Mouse (Mus musculus) ES-Bruce4 (cell line): ENCODE results near the gene Car5a.

Source experiments
- CTCF ChIP-seq: IDR thresholded peaks from one replicate; pipeline ENCODE4 v1.8.1; 2011; ENCODE audit warnings: low read depth, low read length
- EP300 ChIP-seq: IDR thresholded peaks from 2 replicates; pipeline ENCODE4 v1.6.1; 2011; ENCODE audit warnings: low read depth, low read length; ENCODE audit not compliant: insufficient read depth
- POLR2A ChIP-seq: IDR thresholded peaks from one replicate; pipeline ENCODE4 v1.8.1; 2011; ENCODE audit warnings: low read length; ENCODE audit not compliant: insufficient read depth

DNA sequence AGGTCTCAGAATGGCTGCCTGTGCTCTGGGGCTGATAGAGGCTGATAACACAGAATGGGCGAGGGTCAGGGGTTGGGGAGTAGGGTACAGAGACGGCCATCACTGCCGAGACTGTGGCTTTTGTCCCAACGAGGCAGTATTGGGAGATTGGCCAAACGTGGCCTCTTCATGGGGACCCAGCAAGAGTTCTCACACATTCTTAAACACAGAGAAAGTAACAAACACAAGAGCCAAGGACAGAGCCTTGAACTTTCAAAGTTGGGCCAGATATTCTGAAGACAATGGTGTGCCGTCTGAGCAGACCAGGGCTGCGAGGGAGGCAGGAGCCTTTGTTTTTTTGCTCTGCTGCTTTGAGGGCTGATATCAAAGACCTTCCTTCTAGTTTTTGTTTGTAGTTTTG lies 32.7 kb downstream of the Car5a start:
- TF ChIP-seq CTCF (no peak), POLR2A (no peak), EP300 (no peak)
